Mouse (Mus musculus): ENCODE data around the gene T. TPM values are rescaled to one million over a fixed set of nuclear protein-coding genes. Genes with fewer than 3 reads are reported as not detected.
A peak's percentile ranks its signal among the peaks of the same experiment; 100 is the strongest.

T gene
- total RNA-seq, 2 experiments from 2014 or later, result not detected

GRCm38 (mm10) chr17:8485146-8485545 is 50.9 kb downstream of the T start:
- intact Hi-C loops (cut with DNase I), result no loop called here
- DNase-seq (ENCODE audit: low spot score in 2 of 2), result no peak

GRCm38 (mm10) chr17:8487824-8488223 is 53.6 kb downstream of the T start:
- intact Hi-C loops (cut with DNase I), result loop anchor here (1.0 to 2.0 kb wide), 2 partner anchors 21 to 36 kb away; no protein-coding TSS in a partner anchor
- peak; percentile 93 to 96 for DNase-seq (ENCODE audit: low spot score in 2 of 2)

GRCm38 (mm10) chr17:8490971-8491370 is 56.7 kb downstream of the T start:
- peak in 1 of 2 experiments; percentile 56 for DNase-seq (ENCODE audit: low spot score in 2 of 2)
- intact Hi-C loops (cut with DNase I), result no loop called here

Other genes starting within 250 kb of the T start
- under 1 TPM in 1 of 2 experiments, not detected in 1; 0.57 TPM for gene Ccr6, start 198.4 kb upstream of the T start, total RNA-seq (2021)
- gene Mpc1, start 151.5 kb upstream of the T start, total RNA-seq (2021), result 100 to 1,000 TPM; 166 to 173 TPM
- 10 to 100 TPM; 48.0 to 71.2 TPM for gene Sft2d1, start 123.3 kb upstream of the T start, total RNA-seq (2021)
- gene Prr18, start 97.0 kb upstream of the T start, total RNA-seq (2021), result 10 to 100 TPM; 14.4 to 23.3 TPM
- under 1 TPM; 0.32 to 0.68 TPM for gene T2, start 78.4 kb upstream of the T start, total RNA-seq (2021)
- 100 to 1,000 TPM in 1 of 2 experiments, 10 to 100 TPM in 1; 75.0 to 128 TPM for gene Pde10a, start 90.9 kb downstream of the T start, total RNA-seq (2021)
- not detected for gene Gm17087, start 132.5 kb downstream of the T start, total RNA-seq (2021)

Measured in left cerebral cortex, postnatal 36 days (tissue).